ENCODE assay signal across 1 mouse cellular context in the genomic region with DNA sequence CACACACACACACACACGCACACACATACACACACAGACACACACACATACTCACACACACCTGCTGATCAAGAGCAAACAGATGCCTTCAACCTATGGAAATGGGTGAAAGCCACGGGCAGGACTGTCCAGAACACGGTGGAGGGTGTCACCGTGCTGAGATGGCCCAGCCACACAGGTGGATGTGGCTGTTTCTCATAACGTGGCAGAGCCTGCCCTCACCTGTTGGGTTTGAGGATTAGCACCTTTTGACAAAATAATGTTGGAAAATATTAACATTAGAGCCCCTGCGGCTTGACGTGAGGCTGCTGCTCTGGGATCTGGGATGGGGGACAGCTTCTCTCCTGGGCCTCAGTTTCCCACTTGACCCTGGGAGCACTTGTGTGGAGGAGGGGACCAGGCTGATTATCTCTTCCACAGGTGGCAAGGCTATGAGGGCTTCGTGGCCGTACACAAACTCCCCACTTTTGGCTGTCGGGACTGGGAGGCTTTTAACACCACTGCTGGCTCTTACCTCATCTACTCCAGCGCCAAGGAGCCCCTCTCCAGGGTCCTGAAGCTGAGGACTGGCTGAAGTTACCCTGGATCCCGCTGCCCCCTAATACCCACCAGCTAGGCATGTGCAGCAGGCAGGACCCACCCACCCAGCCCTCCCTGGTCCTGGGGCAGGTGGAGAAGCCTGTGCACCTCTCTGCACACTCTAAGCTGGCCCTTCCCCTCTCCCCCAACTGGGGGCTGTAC.
TF ChIP-seq lines count a peak whose summit lies in the region.

No protein-coding gene starts in this region.

TF ChIP-seq in CH12.LX, 34 proteins besides CTCF, POLR2A, EP300 and RAD21 (continued from another document):
- TF ChIP-seq IRF4 (IDR thresholded peaks at IDR 0.05; ENCODE audit: low read depth, low read length), result no peak
